Mouse (Mus musculus) kidney, postnatal 0 days (tissue): ENCODE results near the gene Tppp. TPM values are rescaled to one million over a fixed set of nuclear protein-coding genes. Genes with fewer than 3 reads are reported as not detected.
"Not testable (repeated sequence)": the region's sequence is repeated elsewhere in the genome, so short reads cannot be mapped to it uniquely, and the experiment has no call there.

Source experiments
- ATAC-seq: fragments of 200-750 bp; cut with Nextera tagmentation; replicated peaks from 2 replicates; pipeline ENCODE4 v1.8.0; 2017; ENCODE audit warnings: low read depth, moderate number of reproducible peaks, moderate TSS enrichment, moderate library complexity; ENCODE audit not compliant: low FRiP score
- DNase-seq: peaks from one replicate; pipeline ENCODE4 v3.0.0-alpha.2; 2016; ENCODE audit warnings: low spot score
- H3K27ac ChIP-seq: fragments of 300-500 bp; sonication (generic); 2 replicates; pipeline ENCODE4 v1.5.1; 2014; ENCODE audit warnings: mild to moderate bottlenecking
- H3K27me3 ChIP-seq: fragments of 300-500 bp; sonication (generic); 2 replicates; pipeline ENCODE4 v1.6.1; 2014; ENCODE audit warnings: low read length, mixed read lengths; ENCODE audit not compliant: insufficient read depth
- H3K36me3 ChIP-seq: fragments of 300-500 bp; sonication (generic); 2 replicates; pipeline ENCODE4 v1.6.1; 2014; ENCODE audit warnings: low read length, mixed read lengths; ENCODE audit not compliant: insufficient read depth
- H3K4me1 ChIP-seq: fragments of 300-500 bp; sonication (generic); replicated peaks from 2 replicates; pipeline ENCODE4 v1.6.1; 2014; ENCODE audit warnings: antibody characterized with exemption, low read length, mixed read lengths; ENCODE audit not compliant: insufficient read depth
- H3K4me2 ChIP-seq: fragments of 300-500 bp; sonication (generic); 2 replicates; pipeline ENCODE4 v1.6.1; 2014; ENCODE audit warnings: mild to moderate bottlenecking, low read length, moderate library complexity, mixed read lengths
- H3K4me3 ChIP-seq: fragments of 300-500 bp; sonication (generic); replicated peaks from 2 replicates; pipeline ENCODE4 v1.5.1; 2014; ENCODE audit warnings: low read depth, low read length
- H3K9ac ChIP-seq: fragments of 300-500 bp; sonication (generic); 2 replicates; pipeline ENCODE4 v1.6.1; 2014; ENCODE audit warnings: low read depth, low read length
- H3K9me3 ChIP-seq: fragments of 300-500 bp; sonication (generic); replicated peaks from 2 replicates; pipeline ENCODE4 v1.6.1; 2016; ENCODE audit warnings: low read length, inconsistent platforms, mixed read lengths
- CTCF ChIP-seq: IDR thresholded peaks from 2 replicates; pipeline ENCODE4 v1.5.1; 2016; ENCODE audit warnings: antibody characterized with exemption, low read depth, mild to moderate bottlenecking, moderate library complexity
- WGBS: fragments of 180-500 bp; shearing (Covaris S2); extraction: QIAGEN DNeasy Blood & Tissue Kit; methylation state at CpG from one replicate; pipeline ENCODE4 v1.1.7; 2014; 5-methylcytosine and 5-hydroxymethylcytosine counted together
- polyA plus RNA-seq: library from polyadenylated mRNA; unstranded; fragments of >200 nt; fragmentation: Nextera tagmentation; extraction: Ambion mirVana; gene quantifications from 2 replicates; pipeline ENCODE4 v1.2.1, GENCODE M21; 2015

The Tppp gene
- polyA plus RNA-seq, 1 experiment from 2014 or later: 0.42 TPM

- H3K9ac ChIP-seq: peak within 1 kb of the TSS; percentile 77
- H3K36me3 ChIP-seq: peaks cover 5% of the 10 kb centered on the region; the same call in 1 of the 2 replicates
- no peaks in the 10 kb centered on the region for H3K4me1 ChIP-seq
- peak within 1 kb of the TSS; percentile 71 for H3K4me3 ChIP-seq
- no peaks in the 10 kb centered on the region for H3K9me3 ChIP-seq
- peak within 1 kb of the TSS; percentile 69 for H3K27ac ChIP-seq
- DNase-seq: peak; percentile 93
- H3K4me2 ChIP-seq: peak within 1 kb of the TSS; percentile 62
- peak; percentile 97 for ATAC-seq
- H3K27me3 ChIP-seq: no peaks in the 10 kb centered on the region
- no peak for TF ChIP-seq CTCF
- 3% methylated on average over 48 of the region's 48 CpGs for WGBS
Observed at GRCm38 (mm10) chr13:74061613-74062377, 52.6 kb downstream of the Tppp start, which contains the start of gene Cep72. Gene Cep72, minus strand, starts transcription at chr13:74062299.

DNA sequence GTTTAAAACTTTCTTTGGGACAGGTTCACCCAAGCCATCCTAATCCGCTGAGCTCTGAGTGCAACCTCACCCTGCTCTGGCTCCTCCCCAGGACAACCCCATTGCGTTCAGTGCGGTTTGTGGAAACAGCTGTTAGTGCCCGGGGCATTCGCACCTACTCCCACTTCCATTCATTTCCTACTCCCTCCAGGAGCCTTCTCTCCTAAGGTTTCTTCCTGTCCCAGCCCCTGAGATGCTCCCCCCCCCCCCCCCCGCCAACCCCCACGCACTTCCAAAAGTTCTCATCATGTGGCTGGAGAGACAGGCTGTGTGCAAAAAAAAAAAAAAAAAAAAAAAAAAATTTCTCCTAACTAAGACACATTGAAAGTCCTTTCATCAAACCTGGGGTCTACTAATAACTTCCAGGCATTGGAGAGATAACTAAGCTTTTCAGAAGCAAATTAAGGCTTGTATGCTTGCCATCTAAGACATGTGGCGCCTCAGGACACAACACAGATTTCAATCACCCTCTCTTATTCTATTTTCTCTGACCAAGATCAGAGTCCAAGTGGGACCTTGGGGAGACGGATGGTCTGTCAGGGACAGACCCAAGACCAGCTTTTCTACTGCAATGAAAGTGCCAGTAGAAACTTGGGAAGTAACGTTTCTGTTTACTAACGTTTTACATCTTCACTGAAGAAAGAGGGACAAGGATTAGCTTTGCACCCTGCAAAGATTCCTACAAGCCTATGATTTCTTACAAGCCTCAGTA, 53.3 kb downstream of the Tppp start:
- ATAC-seq (no peak; the same call in 1 of the 2 replicates), DNase-seq (no peak)
- Histone ChIP-seq H3K4me3 (peak overlapping the region; percentile 71), H3K9me3 (no peaks in the 10 kb centered on the region), H3K27ac (no peak overlapping the region), H3K36me3 (peaks cover 5% of the 10 kb centered on the region; the same call in 1 of the 2 replicates), H3K9ac (peak overlapping the region; percentile 77; the same call in 1 of the 2 replicates), H3K4me2 (peak overlapping the region; percentile 62), H3K4me1 (no peaks in the 10 kb centered on the region), H3K27me3 (no peaks in the 10 kb centered on the region)
- 33% methylated on average over 9 of the region's 11 CpGs for WGBS
- no peak for TF ChIP-seq CTCF

DNA sequence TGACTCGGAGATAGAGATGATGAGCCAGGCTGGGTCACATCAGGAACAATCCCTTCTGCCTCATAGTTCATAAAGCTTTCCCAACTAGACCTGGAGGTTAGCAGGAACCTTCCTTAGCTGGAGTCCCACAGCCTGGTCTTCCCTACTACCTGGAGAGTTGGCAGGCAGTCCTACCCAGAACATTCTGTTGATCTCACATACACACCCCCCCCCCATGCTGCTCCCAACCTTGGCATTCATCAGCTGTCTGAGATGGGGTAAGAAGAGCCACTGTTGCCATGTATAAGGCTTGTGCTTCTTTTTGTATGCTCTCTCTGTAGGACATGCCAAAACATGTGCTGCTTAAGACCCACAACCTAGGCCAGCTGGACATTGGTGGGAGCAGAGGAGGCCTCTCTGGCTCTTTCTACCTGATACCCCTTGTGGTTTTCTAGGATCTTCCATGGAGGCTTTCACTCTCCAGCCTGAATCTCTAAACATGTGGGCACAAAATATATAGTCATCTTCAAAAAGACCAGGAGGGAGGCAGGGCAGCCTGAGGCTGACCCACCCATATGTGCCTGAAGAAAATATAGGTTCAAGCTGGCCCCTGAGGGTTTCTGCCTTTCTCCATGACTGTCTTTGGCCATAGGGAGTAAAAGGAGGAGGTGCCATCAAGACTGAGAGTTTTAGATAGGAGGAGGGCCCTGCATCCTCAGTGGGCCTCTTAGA, 54.3 kb downstream of the Tppp start:
- no peaks in the 10 kb centered on the region for H3K9me3 ChIP-seq
- H3K4me1 ChIP-seq: no peaks in the 10 kb centered on the region
- no peak overlapping the region for H3K4me3 ChIP-seq
- H3K27ac ChIP-seq: no peak overlapping the region
- H3K9ac ChIP-seq: no peak overlapping the region
- 86% methylated on average over 1 of the region's 1 CpGs for WGBS
- H3K27me3 ChIP-seq: no peaks in the 10 kb centered on the region
- DNase-seq (no peak), ATAC-seq (no peak)
- no peak for TF ChIP-seq CTCF
- H3K36me3 ChIP-seq: no peaks in the 10 kb centered on the region
- no peak overlapping the region for H3K4me2 ChIP-seq

DNA sequence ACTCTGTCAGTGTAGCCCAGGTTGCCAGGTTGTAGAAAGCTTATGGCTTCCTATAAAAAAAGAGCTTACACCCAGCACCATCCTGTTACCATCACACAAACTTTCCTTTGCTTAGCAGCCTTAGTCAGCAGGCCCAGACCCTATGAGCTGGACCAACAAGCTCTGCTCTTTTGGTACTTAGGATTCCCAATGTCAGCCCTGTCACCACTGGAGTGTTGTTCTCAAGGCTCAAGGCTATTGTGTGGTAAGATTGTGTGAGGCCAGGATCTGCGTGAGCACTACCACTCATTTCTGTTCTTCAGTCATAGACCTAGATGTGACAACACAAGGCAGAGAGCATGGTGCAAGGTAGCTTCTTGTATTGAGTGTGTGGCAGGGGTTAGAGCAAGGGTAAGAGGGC, 57.4 kb downstream of the Tppp start:
- DNase-seq (no peak), ATAC-seq (no peak)
- H3K4me2 ChIP-seq: no peak overlapping the region
- no peaks in the 10 kb centered on the region for H3K9me3 ChIP-seq
- WGBS: 94% methylated on average over 1 of the region's 1 CpGs
- H3K27ac ChIP-seq: no peak overlapping the region
- H3K4me1 ChIP-seq: no peaks in the 10 kb centered on the region
- no peaks in the 10 kb centered on the region for H3K36me3 ChIP-seq
- H3K9ac ChIP-seq: no peak overlapping the region
- no peaks in the 10 kb centered on the region for H3K27me3 ChIP-seq
- no peak for TF ChIP-seq CTCF
- no peak overlapping the region for H3K4me3 ChIP-seq

DNA sequence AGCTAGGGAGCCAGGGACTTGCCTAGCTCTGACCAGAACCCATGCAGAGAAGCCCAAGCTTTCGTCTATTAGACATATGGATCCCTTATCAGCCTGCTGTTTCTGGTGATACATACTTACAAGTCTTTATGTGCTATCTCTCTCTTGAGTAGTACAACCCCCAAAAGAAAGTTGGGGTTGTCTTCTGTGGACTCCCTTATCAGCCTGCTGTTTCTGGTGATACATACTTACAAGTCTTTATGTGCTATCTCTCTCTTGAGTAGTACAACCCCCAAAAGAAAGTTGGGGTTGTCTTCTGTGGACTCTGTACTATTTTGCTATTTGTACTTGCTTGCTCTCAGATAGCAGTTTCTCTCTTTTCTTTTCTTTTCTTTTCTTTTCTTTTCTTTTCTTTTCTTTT, 62.0 kb downstream of the Tppp start:
- H3K36me3 ChIP-seq, H3K4me3 ChIP-seq, H3K27me3 ChIP-seq, ATAC-seq, DNase-seq, H3K9ac ChIP-seq, H3K9me3 ChIP-seq, H3K27ac ChIP-seq, H3K4me2 ChIP-seq, H3K4me1 ChIP-seq: not testable (repeated sequence)
- WGBS: 63% methylated on average over 1 of the region's 1 CpGs

DNA sequence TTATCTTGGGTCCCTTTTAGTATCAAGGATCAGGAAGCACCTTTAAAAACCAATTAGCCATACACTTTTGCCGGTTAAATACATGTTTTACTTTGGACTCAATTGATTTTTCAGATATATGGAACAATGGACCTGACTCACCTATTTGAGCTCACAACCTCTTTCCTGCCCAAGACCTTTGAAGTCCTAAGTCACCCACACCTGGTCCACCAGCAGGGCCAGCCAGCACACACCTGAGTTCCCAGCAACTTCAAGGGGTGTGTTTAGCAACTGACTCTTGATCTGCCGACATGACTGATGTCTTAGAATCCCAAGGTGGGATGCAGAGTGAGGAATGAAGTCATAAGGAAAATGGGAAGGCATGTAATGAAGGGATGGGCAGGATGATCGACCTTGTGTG, 62.5 kb downstream of the Tppp start:
- DNase-seq: no peak
- Histone ChIP-seq H3K9me3 (no peaks in the 10 kb centered on the region), H3K9ac (no peak overlapping the region), H3K4me3 (no peak overlapping the region), H3K27ac (no peak overlapping the region), H3K27me3 (no peaks in the 10 kb centered on the region), H3K36me3 (no peaks in the 10 kb centered on the region), H3K4me2 (no peak overlapping the region), H3K4me1 (no peaks in the 10 kb centered on the region)
- ATAC-seq: no peak
- TF ChIP-seq CTCF: no peak
- 69% methylated on average over 3 of the region's 3 CpGs for WGBS
